In genomic region chr2:59936296-59936695, GRCm38 (mm10) we compare ENCODE assay signal across 15 mouse cellular contexts. TPM values are rescaled to one million over a fixed set of nuclear protein-coding genes. Genes with fewer than 3 reads are reported as not detected.
DNase-seq lines count a peak whose midpoint lies in the region; ATAC-seq and TF ChIP-seq lines count a peak whose summit lies in the region.
"Had no signal": no experiment of that assay in that cellular context is flagged by ENCODE, and none has a peak within 500 bp of the region (broad histone marks: within the 10 kb centered on the region; RNA-seq: fewer than 3 reads in every experiment).

No protein-coding gene starts in this region.

- no peak overlapping the region for H3K4me3 ChIP-seq in liver, embryonic 12.5 days
- no peak overlapping the region for H3K4me3 ChIP-seq in neural tube, embryonic 14.5 days (ENCODE audit: low read depth, low read length)
- no peak overlapping the region for H3K4me3 ChIP-seq in left cerebral cortex, adult 2 months
- H3K4me3 ChIP-seq: limb, embryonic 15.5 days had no signal

- ATAC-seq in liver, embryonic 12.5 days, result no peak
- ATAC-seq in neural tube, embryonic 14.5 days (ENCODE audit: low read depth), result peak; percentile 24; the same call in 1 of the 2 replicates
- ATAC-seq: forebrain, embryonic 14.5 days; intestine, postnatal 0 days had no signal

- 79% methylated on average over 9 of the region's 9 CpGs for WGBS in liver, embryonic 12.5 days (ENCODE audit: insufficient replicate concordance)
- 14% methylated on average over 9 of the region's 9 CpGs for WGBS in neural tube, embryonic 14.5 days

- DNase-seq in liver, result peak; percentile 12
- DNase-seq in brain, adult 2 months (ENCODE audit: low read depth, low spot score), result peak; percentile 16
- DNase-seq in forelimb bud, embryonic 11.5 days (ENCODE audit: low read depth, low spot score), result peak; percentile 48
- DNase-seq in urinary bladder, postnatal 25 days (ENCODE audit: low spot score), result no peak
- no peak for DNase-seq in left cerebral cortex, adult 2 months (ENCODE audit: extremely low spot score in 1 of 2, low spot score in 2 of 2)
- DNase-seq: adrenal gland, adult 8-10 months; cerebellum, postnatal 10 days; gastrocnemius, postnatal 10 days; kidney, postnatal 25 days; thymus, adult 18-20 months had no signal

- TF ChIP-seq CTCF in left cerebral cortex, adult 2 months (IDR thresholded peaks at IDR 0.05), result no peak

- H3K9me3 ChIP-seq in liver, embryonic 12.5 days (replicated peaks), result no peaks in the 10 kb centered on the region
- no peaks in the 10 kb centered on the region for H3K9me3 ChIP-seq in neural tube, embryonic 14.5 days (ENCODE audit: control insufficient read depth, low read length)
- H3K9me3 ChIP-seq: limb, embryonic 15.5 days had no signal

- H3K36me3 ChIP-seq in liver, embryonic 12.5 days, result peaks cover 32% of the 10 kb centered on the region
- peaks cover 10% of the 10 kb centered on the region; the same call in 1 of the 2 replicates for H3K36me3 ChIP-seq in neural tube, embryonic 14.5 days (ENCODE audit: control insufficient read depth, insufficient read depth, low read length)

- no peaks in the 10 kb centered on the region for H3K27me3 ChIP-seq in liver, embryonic 12.5 days (replicated peaks)
- no peaks in the 10 kb centered on the region for H3K27me3 ChIP-seq in neural tube, embryonic 14.5 days (ENCODE audit: control insufficient read depth, insufficient read depth, low read length)
- H3K27me3 ChIP-seq: limb, embryonic 15.5 days had no signal

- H3K4me1 ChIP-seq in liver, embryonic 12.5 days, result no peaks in the 10 kb centered on the region
- H3K4me1 ChIP-seq in neural tube, embryonic 14.5 days (ENCODE audit: control insufficient read depth, insufficient read depth, low read length), result no peaks in the 10 kb centered on the region

- no peak overlapping the region for H3K27ac ChIP-seq in liver, embryonic 12.5 days
- no peak overlapping the region for H3K27ac ChIP-seq in neural tube, embryonic 14.5 days (ENCODE audit: low read depth, low read length)
- H3K27ac ChIP-seq in left cerebral cortex, adult 2 months, result no peak overlapping the region
- H3K27ac ChIP-seq: limb, embryonic 15.5 days had no signal

- no peak overlapping the region for H3K4me2 ChIP-seq in liver, embryonic 12.5 days
- no peak overlapping the region for H3K4me2 ChIP-seq in neural tube, embryonic 14.5 days (ENCODE audit: low read depth, low read length)
- H3K4me2 ChIP-seq: limb, embryonic 15.5 days had no signal

- intact Hi-C loops in left cerebral cortex, adult 2 months (cut with DNase I), result no loop called here

- no peak overlapping the region for H3K9ac ChIP-seq in liver, embryonic 12.5 days
- no peak overlapping the region for H3K9ac ChIP-seq in neural tube, embryonic 14.5 days (replicated peaks; ENCODE audit: low read depth, low read length)
- H3K9ac ChIP-seq: limb, embryonic 15.5 days had no signal

RNA-seq across cellular contexts. Expression of gene Wdsub1, which starts 53.9 kb away (rescaled TPM):
- 10.5 and 12.9 TPM in 2 replicates for polyA plus RNA-seq in liver, embryonic 12.5 days (2016; fragmentation: Nextera tagmentation; extraction: Ambion mirVana)
- 13.3 and 14.1 TPM in 2 replicates for polyA plus RNA-seq in neural tube, embryonic 14.5 days (2014; fragmentation: Nextera tagmentation; extraction: Ambion mirVana)
- total RNA-seq in left cerebral cortex, adult 2 months (2021), result 10 to 100 TPM; 17.1 to 17.7 TPM

Comparison
In these comparisons a context has a peak if more than half of its experiments do, and no peak if none do; other contexts are left out.
1. DNase-seq: peak in liver (single experiment), brain, adult 2 months (single experiment) and forelimb bud, embryonic 11.5 days (single experiment); none in urinary bladder, postnatal 25 days (single experiment) and left cerebral cortex, adult 2 months (0 of 2).